Mouse (Mus musculus): Measurements from ENCODE around the gene M6pr.
A peak's percentile ranks its signal among the peaks of the same experiment; 100 is the strongest.

GRCm38 (mm10) chr6:122308505-122309393 lies at the start of gene M6pr:
- TF ChIP-seq CTCF (IDR thresholded peaks at IDR 0.05; ENCODE audit: low read depth) = peak; percentile 92
- TF ChIP-seq EP300 (optimal IDR thresholded peaks at IDR 0.05) = no peak
